Mouse (Mus musculus) cerebellum, postnatal 10 days (tissue): ENCODE measurements around the gene Arhgef5.

ENCODE experiments used
- DNase-seq, 2 experiments: peaks; one replicate each; pipeline ENCODE4 v3.0.0; 2021; ENCODE audit warnings: mixed read lengths in 2 of 2

The Arhgef5 gene

GRCm38 (mm10) chr6:43333479-43333878 is 68.1 kb downstream of the Arhgef5 start:
- peak; percentile 90 to 91 for DNase-seq

- peak; percentile 33 to 47 for DNase-seq
Observed at GRCm38 (mm10) chr6:43335619-43336234, 70.3 kb downstream of the Arhgef5 start.

- peak; percentile 73 to 83 for DNase-seq
Observed at GRCm38 (mm10) chr6:43337491-43337961, 72.1 kb downstream of the Arhgef5 start.

- no peak for DNase-seq
Observed at GRCm38 (mm10) chr6:43338804-43339203, 73.4 kb downstream of the Arhgef5 start.
